Mouse (Mus musculus): Measurements from ENCODE around the gene Sdk2.

- TF ChIP-seq CTCF (conservative IDR thresholded peaks at IDR 0.05 in 1 of 2, IDR thresholded peaks at IDR 0.05 in 1 of 2; ENCODE audit: low read depth in 2 of 2, low read length in 2 of 2) (no peak), RAD21 (IDR thresholded peaks at IDR 0.05; ENCODE audit: low read depth, low read length) (no peak), MAX (IDR thresholded peaks at IDR 0.05; ENCODE audit: low read length) (no peak), POLR2A (IDR thresholded peaks at IDR 0.05; ENCODE audit: low read depth, low read length) (no peak), EP300 (IDR thresholded peaks at IDR 0.05; ENCODE audit: low read length) (no peak), NRF1 (IDR thresholded peaks at IDR 0.05; ENCODE audit: low read depth, low read length) (no peak), PAX5 (IDR thresholded peaks at IDR 0.05; ENCODE audit: low read length) (no peak), SMC3 (IDR thresholded peaks at IDR 0.05; ENCODE audit: low read depth, low read length) (no peak), JUND (conservative IDR thresholded peaks at IDR 0.05; ENCODE audit: low read depth, low read length) (no peak), POLR2AphosphoS2 (IDR thresholded peaks at IDR 0.05; ENCODE audit: low read depth, low read length) (no peak), IRF4 (IDR thresholded peaks at IDR 0.05; ENCODE audit: low read depth, low read length) (no peak), MYC (IDR thresholded peaks at IDR 0.05; ENCODE audit: low read depth, low read length) (no peak), TBP (conservative IDR thresholded peaks at IDR 0.05; ENCODE audit: low read depth, low read length) (no peak), SIN3A (IDR thresholded peaks at IDR 0.05; ENCODE audit: low read length) (no peak)
Measured at GRCm38 (mm10) chr11:113758851-113759250, 308.0 kb downstream of the Sdk2 start.

Measured in CH12.LX (cell line).